Mouse (Mus musculus) liver, embryonic 11.5 days (tissue): ENCODE results near the gene Fcrl1. TPM values are rescaled to one million over a fixed set of nuclear protein-coding genes. Genes with fewer than 3 reads are reported as not detected.

Experiments
- ATAC-seq: fragments of 200-750 bp; cut with Nextera tagmentation; replicated peaks from 2 replicates; pipeline ENCODE4 v1.8.0; 2017; ENCODE audit warnings: moderate number of reproducible peaks, mild to moderate bottlenecking, moderate TSS enrichment, moderate library complexity; ENCODE audit not compliant: low FRiP score
- DNase-seq: peaks from one replicate; pipeline ENCODE4 v3.0.0-alpha.2; 2017; ENCODE audit warnings: low spot score
- H3K27ac ChIP-seq: fragments of 300-500 bp; sonication (generic); 2 replicates; pipeline ENCODE4 v1.5.1; 2014; ENCODE audit warnings: mild to moderate bottlenecking, low read depth, low read length, control low read depth
- H3K27me3 ChIP-seq: fragments of 300-500 bp; sonication (generic); replicated peaks from 2 replicates; pipeline ENCODE4 v1.6.1; 2014; ENCODE audit warnings: low read length, mixed read lengths; ENCODE audit not compliant: control insufficient read depth, insufficient read depth
- H3K36me3 ChIP-seq: fragments of 300-500 bp; sonication (generic); 2 replicates; pipeline ENCODE4 v1.6.1; 2014; ENCODE audit warnings: mild to moderate bottlenecking, low read length, moderate library complexity, mixed read lengths; ENCODE audit not compliant: control insufficient read depth, insufficient read depth
- H3K4me1 ChIP-seq: fragments of 300-500 bp; sonication (generic); replicated peaks from 2 replicates; pipeline ENCODE4 v1.6.1; 2014; ENCODE audit warnings: low read length, mixed read lengths; ENCODE audit not compliant: control insufficient read depth, insufficient read depth
- H3K4me2 ChIP-seq: fragments of 300-500 bp; sonication (generic); 2 replicates; pipeline ENCODE4 v1.6.1; 2014; ENCODE audit warnings: mild to moderate bottlenecking, control low read depth, moderate library complexity
- H3K4me3 ChIP-seq: fragments of 300-500 bp; sonication (generic); 2 replicates; pipeline ENCODE4 v1.5.1; 2014; ENCODE audit warnings: low read depth, low read length, control low read depth
- H3K9ac ChIP-seq: fragments of 300-500 bp; sonication (generic); 2 replicates; pipeline ENCODE4 v1.6.1; 2014; ENCODE audit warnings: low read depth, low read length, control low read depth
- H3K9me3 ChIP-seq: fragments of 300-500 bp; sonication (generic); 2 replicates; pipeline ENCODE4 v1.6.1; 2016; ENCODE audit warnings: low read length, inconsistent platforms, mixed read lengths; ENCODE audit not compliant: control insufficient read depth
- WGBS: fragments of 180-500 bp; shearing (Covaris S2); extraction: QIAGEN DNeasy Blood & Tissue Kit; methylation state at CpG from one replicate; pipeline ENCODE4 v1.1.7; 2014; 5-methylcytosine and 5-hydroxymethylcytosine counted together
- polyA plus RNA-seq: library from polyadenylated mRNA; unstranded; fragments of >200 nt; fragmentation: Nextera tagmentation; extraction: Ambion mirVana; gene quantifications from 2 replicates; pipeline ENCODE4 v1.2.1, GENCODE M21; 2014

Gene Fcrl1
- polyA plus RNA-seq, 1 experiment from 2014 or later = 2.1 TPM

DNA sequence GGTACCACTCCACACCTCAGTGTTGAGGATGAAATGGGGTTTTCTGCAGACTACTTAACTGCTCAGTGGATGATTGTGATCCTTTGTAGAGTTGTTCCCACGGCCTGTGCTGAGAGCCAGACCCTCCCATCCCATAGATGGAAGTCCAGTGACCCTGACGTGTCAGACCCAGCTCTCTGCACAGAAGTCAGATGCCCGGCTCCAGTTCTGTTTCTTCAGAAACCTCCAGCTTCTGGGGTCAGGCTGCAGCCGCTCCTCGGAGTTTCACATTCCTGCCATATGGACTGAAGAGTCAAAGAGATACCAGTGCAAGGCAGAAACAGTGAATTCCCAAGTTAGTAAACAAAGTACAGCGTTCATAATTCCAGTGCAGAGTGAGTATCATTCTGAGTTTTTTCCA is 67.8 kb downstream of the Fcrl1 start:
- 65% methylated on average over 6 of the region's 6 CpGs for WGBS
- no peak overlapping the region for H3K4me3 ChIP-seq
- DNase-seq = no peak
- H3K36me3 ChIP-seq = no peaks in the 10 kb centered on the region
- H3K9ac ChIP-seq = no peak overlapping the region
- H3K27me3 ChIP-seq = no peaks in the 10 kb centered on the region
- H3K4me1 ChIP-seq = no peaks in the 10 kb centered on the region
- H3K27ac ChIP-seq = no peak overlapping the region
- no peak overlapping the region for H3K4me2 ChIP-seq
- no peaks in the 10 kb centered on the region for H3K9me3 ChIP-seq
- ATAC-seq = no peak

Other genes with a start within 250 kb of the Fcrl1 start
- gene Kirrel, start 201.6 kb upstream of the Fcrl1 start, polyA plus RNA-seq = 3.6 and 4.1 TPM in 2 replicates
- gene Fcrls, start 112.6 kb upstream of the Fcrl1 start, polyA plus RNA-seq = 4.5 and 5.1 TPM in 2 replicates
- 3.2 and 3.8 TPM in 2 replicates for gene Cd5l, start 18.5 kb upstream of the Fcrl1 start, polyA plus RNA-seq
- not detected in 2 replicates for gene Fcrl5, start 59.4 kb downstream of the Fcrl1 start, polyA plus RNA-seq
- 6.2 and 7.3 TPM in 2 replicates for gene Etv3, start 149.0 kb downstream of the Fcrl1 start, polyA plus RNA-seq
- gene Arhgef11, start 241.2 kb downstream of the Fcrl1 start, polyA plus RNA-seq = 6.3 and 7.6 TPM in 2 replicates